Mouse (Mus musculus) bone marrow macrophage, adult 2 months (primary cell): ENCODE data around the gene Hist1h2bh. TPM values are rescaled to one million over a fixed set of nuclear protein-coding genes. Genes with fewer than 3 reads are reported as not detected.
"Not testable (repeated sequence)": the region's sequence is repeated elsewhere in the genome, so short reads cannot be mapped to it uniquely, and the experiment has no call there.

Experiments
- H3K27ac ChIP-seq: 2 replicates; pipeline ENCODE4 v1.5.1; 2012; ENCODE audit warnings: low read depth, low read length; ENCODE audit not compliant: insufficient read depth
- H3K4me1 ChIP-seq: 2 replicates; pipeline ENCODE4 v1.6.1; 2012; ENCODE audit warnings: low read length; ENCODE audit not compliant: control insufficient read depth, insufficient read depth
- H3K4me3 ChIP-seq: 2 replicates; pipeline ENCODE4 v1.5.1; 2012; ENCODE audit warnings: mild to moderate bottlenecking, low read length, moderate library complexity; ENCODE audit not compliant: insufficient read depth
- CTCF ChIP-seq: IDR thresholded peaks from 2 replicates; pipeline ENCODE4 v1.5.1; 2012; ENCODE audit warnings: low read depth, mild to moderate bottlenecking, low read length, moderate library complexity
- POLR2A ChIP-seq: IDR thresholded peaks from 2 replicates; pipeline ENCODE4 v1.6.1; 2012; ENCODE audit warnings: mild to moderate bottlenecking, low read depth, low read length, borderline replicate concordance
- polyA plus RNA-seq: library from polyadenylated mRNA; stranded (reverse); fragments of >200 nt; gene quantifications from 2 replicates; pipeline ENCODE4 v1.2.4, GENCODE M21; 2012; ENCODE audit not compliant: missing spikeins, insufficient read depth, insufficient read length

The Hist1h2bh gene
- polyA plus RNA-seq, 1 experiment: 0.97 TPM

DNA sequence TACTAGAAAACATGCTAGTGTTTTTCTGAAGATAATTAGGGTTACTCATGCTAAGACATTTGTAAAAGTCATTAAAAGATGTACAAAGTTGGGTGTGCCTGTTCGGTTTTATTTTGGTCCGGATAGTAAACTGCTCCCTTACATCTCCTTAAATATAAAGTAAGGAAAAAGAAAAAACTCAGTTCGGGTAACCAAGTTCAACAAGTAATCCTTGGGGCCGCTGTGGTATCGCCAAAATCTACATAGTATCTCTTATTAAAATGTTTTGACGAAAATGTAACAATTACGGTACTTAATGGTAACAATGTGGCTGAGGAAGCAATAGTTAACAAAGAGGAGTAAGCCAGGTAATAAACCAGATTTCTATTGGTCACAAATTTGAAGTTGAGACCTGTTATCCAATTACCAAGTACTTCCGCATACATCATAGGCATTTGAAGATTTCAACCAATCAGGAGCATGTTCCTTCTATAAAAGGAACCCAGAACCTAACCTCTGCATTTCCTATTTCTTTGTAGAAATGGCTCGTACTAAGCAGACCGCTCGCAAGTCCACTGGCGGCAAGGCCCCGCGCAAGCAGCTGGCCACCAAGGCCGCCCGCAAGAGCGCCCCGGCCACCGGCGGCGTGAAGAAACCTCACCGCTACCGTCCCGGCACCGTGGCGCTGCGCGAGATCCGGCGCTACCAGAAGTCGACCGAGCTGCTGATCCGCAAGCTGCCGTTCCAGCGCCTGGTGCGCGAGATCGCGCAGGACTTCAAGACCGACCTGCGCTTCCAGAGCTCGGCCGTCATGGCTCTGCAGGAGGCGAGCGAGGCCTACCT, 984 bp upstream of the Hist1h2bh start, which contains the start of gene Hist1h3f:
TSS of gene Hist1h3f (plus strand) at position 88 of the 822 bp plus-strand sequence.
- Histone ChIP-seq H3K4me3 (peak within 1 kb of the TSS; percentile 63), H3K27ac (peak within 1 kb of the TSS; percentile 88), H3K4me1 (peaks cover 3% of the 10 kb centered on the region)
- TF ChIP-seq POLR2A (0 out of 2 replicates have a peak, but pooled peaks have one; percentile 67), CTCF (no peak)

DNA sequence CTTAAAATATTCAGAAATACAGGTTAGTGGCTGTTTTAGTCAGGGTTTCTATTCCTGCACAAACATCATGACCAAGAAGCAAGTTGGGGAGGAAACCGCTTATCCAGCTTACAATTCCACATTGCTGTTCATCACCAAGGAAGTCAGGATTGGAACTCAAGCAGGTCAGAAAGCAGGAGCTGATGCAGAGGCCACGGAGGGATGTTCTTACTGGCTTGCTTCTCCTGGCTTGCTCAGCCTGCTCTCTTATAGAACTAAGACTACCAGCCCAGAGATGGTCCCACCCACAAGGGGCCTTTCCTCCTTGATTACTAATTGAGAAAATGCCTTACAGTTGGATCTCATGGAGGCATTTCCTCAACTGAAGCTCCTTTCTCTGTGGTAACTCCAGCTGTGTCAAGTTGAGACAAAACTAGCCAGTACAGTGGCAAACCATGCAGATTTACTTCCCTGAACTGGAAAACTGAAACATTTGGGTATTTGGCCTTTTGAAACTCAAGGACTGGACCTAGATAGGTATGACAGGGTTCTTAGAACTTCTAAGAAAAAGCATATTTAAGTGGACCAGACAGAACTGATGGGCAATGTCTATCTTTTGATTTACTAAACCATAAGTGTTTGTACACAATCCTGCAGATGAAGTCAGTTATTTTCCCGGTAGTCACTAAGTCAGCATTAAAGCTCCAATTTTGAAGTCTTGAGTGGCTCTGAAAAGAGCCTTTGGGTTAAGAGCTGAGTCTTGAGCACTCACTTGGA, 789 bp downstream of the Hist1h2bh start:
- Histone ChIP-seq H3K27ac (peak overlapping the region; percentile 73), H3K4me1 (peaks cover 16% of the 10 kb centered on the region), H3K4me3 (peak overlapping the region; percentile 54)

GRCm38 (mm10) chr13:23541497-23541896, 1.7 kb downstream of the Hist1h2bh start:
- Histone ChIP-seq H3K4me3 (no peak overlapping the region), H3K27ac (no peak overlapping the region), H3K4me1 (peaks cover 20% of the 10 kb centered on the region)
- no peak for TF ChIP-seq POLR2A
- TF ChIP-seq CTCF: no peak

DNA sequence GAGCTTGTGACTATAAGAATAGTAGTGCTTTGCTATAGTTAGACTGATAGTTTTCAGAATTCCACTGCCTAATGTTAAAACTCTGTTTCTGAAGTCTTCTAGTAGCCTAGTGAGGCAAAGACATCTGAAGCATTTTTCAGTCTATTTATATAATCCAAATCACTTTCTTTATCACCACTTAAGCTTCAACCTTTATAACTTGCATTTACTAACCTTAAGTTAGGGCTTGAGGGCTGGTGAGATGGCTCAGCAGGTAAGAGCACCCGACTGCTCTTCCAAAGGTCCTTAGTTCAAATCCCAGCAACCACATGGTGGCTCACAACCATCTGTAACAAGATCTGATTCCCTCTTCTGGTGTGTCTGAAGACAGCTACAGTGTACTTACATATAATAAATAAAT, 3.4 kb downstream of the Hist1h2bh start:
- H3K4me1 ChIP-seq: peaks cover 21% of the 10 kb centered on the region
- not testable (repeated sequence) for H3K27ac ChIP-seq

DNA sequence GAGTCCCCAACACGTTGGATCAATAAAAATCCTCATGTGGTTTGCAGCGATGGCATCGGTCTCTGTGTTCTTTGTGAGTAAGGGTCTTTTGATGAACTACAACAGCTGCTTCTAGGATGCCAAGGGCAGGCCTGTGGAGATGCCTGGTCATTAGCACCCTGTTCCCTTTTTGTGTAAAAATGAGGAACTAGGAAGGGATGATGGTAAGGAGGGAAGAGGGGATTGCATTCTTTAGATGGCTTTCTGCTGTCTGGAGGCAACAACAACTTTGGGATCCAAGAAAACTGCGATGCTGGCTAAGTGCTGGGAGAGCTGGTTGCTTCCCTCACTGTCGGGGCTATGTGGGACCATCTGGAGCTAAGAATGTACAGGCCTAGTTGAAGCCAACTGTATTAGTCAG, 4.9 kb downstream of the Hist1h2bh start:
- Histone ChIP-seq H3K4me3 (no peak overlapping the region), H3K4me1 (peaks cover 21% of the 10 kb centered on the region), H3K27ac (peak overlapping the region; percentile 63)
- TF ChIP-seq POLR2A (no peak), CTCF (no peak)

More for the DNA sequence above, 3.4 kb downstream of the Hist1h2bh start:
- not testable (repeated sequence) for H3K4me3 ChIP-seq

DNA sequence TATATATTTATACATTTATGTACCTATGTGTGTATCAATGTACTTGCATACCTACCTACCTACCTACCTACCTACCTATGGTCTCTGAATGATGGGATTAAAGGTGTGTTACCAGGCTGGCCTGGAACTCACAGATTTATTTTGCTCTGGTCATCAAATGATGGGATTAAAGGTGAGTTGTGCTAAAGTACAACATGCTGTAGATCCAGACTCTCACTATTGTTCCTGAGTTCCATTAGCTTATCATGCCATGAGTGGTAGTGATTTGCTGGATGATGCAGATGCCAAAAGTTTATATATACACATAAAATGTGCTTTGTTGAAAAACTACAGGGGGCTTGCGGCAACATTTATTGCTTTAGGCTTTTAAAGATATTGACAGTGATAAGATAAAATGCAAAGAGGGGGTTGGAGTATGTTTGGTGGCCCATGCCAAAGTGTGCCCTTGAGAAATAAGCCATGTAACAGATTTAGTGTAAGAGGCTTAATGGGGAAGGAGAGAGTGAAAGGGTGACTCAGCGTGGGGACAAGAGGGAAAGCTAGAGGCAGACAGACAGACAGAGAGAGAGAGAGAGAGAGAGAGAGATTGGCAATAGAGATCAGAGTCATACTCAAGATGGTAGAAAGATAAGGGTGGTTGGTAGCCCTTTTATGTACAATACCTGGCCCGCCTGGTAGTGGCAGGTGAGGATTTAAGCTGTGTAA, 6.0 kb downstream of the Hist1h2bh start:
- Histone ChIP-seq H3K27ac (peak overlapping the region; percentile 16; the same call in 1 of the 2 replicates), H3K4me1 (peaks cover 29% of the 10 kb centered on the region), H3K4me3 (no peak overlapping the region)
- no peak for TF ChIP-seq CTCF
- TF ChIP-seq POLR2A: no peak

DNA sequence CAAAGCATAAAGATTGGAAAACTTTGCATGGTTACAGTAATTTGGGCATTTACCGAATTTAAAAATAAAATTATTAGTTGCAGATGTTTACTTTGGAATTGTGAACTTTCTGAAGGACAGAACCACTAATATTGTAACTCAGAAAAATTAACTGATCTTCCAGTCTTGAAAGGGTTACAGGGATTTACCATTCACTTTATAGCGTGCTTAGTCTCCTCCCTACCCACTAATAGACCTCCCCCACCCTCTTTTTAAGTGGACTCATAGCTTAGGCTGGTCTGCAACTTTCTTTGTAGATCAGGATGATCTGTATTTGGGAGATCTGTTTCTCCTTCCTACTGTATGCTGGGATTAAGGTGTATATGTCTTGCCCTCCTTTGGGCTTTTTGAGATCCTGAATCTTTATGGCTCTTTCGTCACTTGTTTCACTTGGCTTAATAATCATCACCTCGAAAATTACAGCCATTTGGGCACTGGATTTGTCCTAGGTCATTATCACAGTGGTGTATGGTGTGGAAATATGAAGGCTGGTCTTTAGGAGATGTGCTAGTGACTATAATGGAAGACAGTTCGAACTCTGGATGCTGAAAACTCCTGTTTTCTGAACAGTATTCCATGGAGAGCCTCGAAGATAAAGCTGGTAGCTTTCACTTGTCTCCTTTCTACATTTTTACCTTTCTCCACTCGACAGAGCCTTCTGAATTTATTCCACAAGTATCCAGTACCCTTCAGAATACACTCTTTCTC, 6.9 kb downstream of the Hist1h2bh start:
- Histone ChIP-seq H3K4me3 (peak overlapping the region; percentile 45), H3K27ac (peak overlapping the region; percentile 55), H3K4me1 (peaks cover 29% of the 10 kb centered on the region)
- TF ChIP-seq CTCF (no peak), POLR2A (no peak)

GRCm38 (mm10) chr13:23535137-23536075, 7.8 kb downstream of the Hist1h2bh start, which contains the start of gene Hist1h3g:
Gene Hist1h3g (plus strand): TSS chr13:23535422.
- Histone ChIP-seq H3K4me3 (peak within 1 kb of the TSS; percentile 63), H3K27ac (peak within 1 kb of the TSS; percentile 84), H3K4me1 (peaks cover 29% of the 10 kb centered on the region)
